Mouse (Mus musculus) heart, embryonic 12.5 days (tissue): ENCODE measurements around the gene Gm6583. TPM values are rescaled to one million over a fixed set of nuclear protein-coding genes. Genes with fewer than 3 reads are reported as not detected.
A peak's percentile ranks its signal among the peaks of the same experiment; 100 is the strongest.

Source experiments
- ATAC-seq: fragments of 200-750 bp; cut with Nextera tagmentation; 2 replicates; pipeline ENCODE4 v1.8.0; 2017; ENCODE audit warnings: moderate TSS enrichment, moderate library complexity; ENCODE audit not compliant: insufficient number of reproducible peaks, low FRiP score
- H3K27ac ChIP-seq: fragments of 300-500 bp; sonication (generic); 2 replicates; pipeline ENCODE4 v1.5.1; 2016; ENCODE audit warnings: mild to moderate bottlenecking, moderate library complexity; ENCODE audit not compliant: poor library complexity, severe bottlenecking
- H3K27me3 ChIP-seq: fragments of 300-500 bp; sonication (generic); replicated peaks from 2 replicates; pipeline ENCODE4 v1.6.1; 2016; ENCODE audit warnings: mild to moderate bottlenecking, moderate library complexity
- H3K36me3 ChIP-seq: fragments of 300-500 bp; sonication (generic); 2 replicates; pipeline ENCODE4 v1.6.1; 2016; ENCODE audit warnings: mild to moderate bottlenecking, moderate library complexity
- H3K4me1 ChIP-seq: fragments of 300-500 bp; sonication (generic); replicated peaks from 2 replicates; pipeline ENCODE4 v1.6.1; 2016; ENCODE audit warnings: mild to moderate bottlenecking
- H3K4me2 ChIP-seq: fragments of 300-500 bp; sonication (generic); 2 replicates; pipeline ENCODE4 v1.6.1; 2016; ENCODE audit warnings: mild to moderate bottlenecking, moderate library complexity
- H3K4me3 ChIP-seq: fragments of 300-500 bp; sonication (generic); 2 replicates; pipeline ENCODE4 v1.5.1; 2016; ENCODE audit warnings: mild to moderate bottlenecking
- H3K9ac ChIP-seq: fragments of 300-500 bp; sonication (generic); 2 replicates; pipeline ENCODE4 v1.6.1; 2016; ENCODE audit warnings: mild to moderate bottlenecking, moderate library complexity
- H3K9me3 ChIP-seq: fragments of 300-500 bp; sonication (generic); replicated peaks from 2 replicates; pipeline ENCODE4 v1.6.1; 2016; ENCODE audit warnings: mild to moderate bottlenecking, moderate library complexity
- WGBS: fragments of 180-500 bp; shearing (Covaris S2); methylation state at CpG from one replicate; pipeline ENCODE4 v1.1.7; 2016; 5-methylcytosine and 5-hydroxymethylcytosine counted together
- polyA plus RNA-seq: library from polyadenylated mRNA; unstranded; fragments of >200 nt; fragmentation: Nextera tagmentation; extraction: Ambion mirVana; gene quantifications from 2 replicates; pipeline ENCODE4 v1.2.1, GENCODE M21; 2016

Gm6583 gene
- polyA plus RNA-seq: 0.10 and 0.24 TPM in 2 replicates

GRCm38 (mm10) chr5:112355910-112356309 lies at the start of gene Gm6583:
TSS of gene Gm6583 (minus strand) at chr5:112356033.
- ATAC-seq: 0 out of 2 replicates have a peak, but pooled peaks have one; percentile 36
- H3K27me3 ChIP-seq: peaks cover 47% of the 10 kb centered on the region
- H3K36me3 ChIP-seq: peaks cover 51% of the 10 kb centered on the region
- no peak within 1 kb of the TSS for H3K27ac ChIP-seq
- H3K4me3 ChIP-seq: no peak within 1 kb of the TSS
- H3K9me3 ChIP-seq: no peaks in the 10 kb centered on the region
- 57% methylated on average over 13 of the region's 13 CpGs for WGBS
- H3K4me1 ChIP-seq: peaks cover 20% of the 10 kb centered on the region
- H3K9ac ChIP-seq: no peak within 1 kb of the TSS
- H3K4me2 ChIP-seq: no peak within 1 kb of the TSS

GRCm38 (mm10) chr5:112402437-112402836 lies 46.6 kb upstream of the Gm6583 start:
- Histone ChIP-seq H3K27ac (no peak overlapping the region), H3K4me3 (no peak overlapping the region), H3K36me3 (no peaks in the 10 kb centered on the region), H3K4me2 (no peak overlapping the region), H3K9me3 (no peaks in the 10 kb centered on the region), H3K27me3 (peaks cover 13% of the 10 kb centered on the region), H3K4me1 (peaks cover 8% of the 10 kb centered on the region), H3K9ac (no peak overlapping the region)
- ATAC-seq: no peak
- WGBS: 64% methylated on average over 3 of the region's 3 CpGs

GRCm38 (mm10) chr5:112399284-112399683 lies 43.5 kb upstream of the Gm6583 start:
- H3K4me1 ChIP-seq: 0 out of 2 replicates have a peak, but pooled peaks cover 3% of the 10 kb centered on the region
- H3K9ac ChIP-seq: no peak overlapping the region
- no peak overlapping the region for H3K27ac ChIP-seq
- no peak overlapping the region for H3K4me3 ChIP-seq
- peaks cover 30% of the 10 kb centered on the region for H3K27me3 ChIP-seq
- no peak overlapping the region for H3K4me2 ChIP-seq
- 60% methylated on average over 10 of the region's 10 CpGs for WGBS
- no peak for ATAC-seq
- H3K36me3 ChIP-seq: no peaks in the 10 kb centered on the region
- H3K9me3 ChIP-seq: no peaks in the 10 kb centered on the region

GRCm38 (mm10) chr5:112396066-112396465 lies 40.2 kb upstream of the Gm6583 start:
- ATAC-seq: no peak
- Histone ChIP-seq H3K27me3 (peaks cover 62% of the 10 kb centered on the region), H3K4me3 (no peak overlapping the region), H3K36me3 (no peaks in the 10 kb centered on the region), H3K9ac (no peak overlapping the region), H3K27ac (no peak overlapping the region), H3K4me2 (no peak overlapping the region), H3K9me3 (no peaks in the 10 kb centered on the region), H3K4me1 (0 out of 2 replicates have a peak, but pooled peaks cover 6% of the 10 kb centered on the region)
- 74% methylated on average over 18 of the region's 18 CpGs for WGBS

GRCm38 (mm10) chr5:112394779-112395443 lies 39.1 kb upstream of the Gm6583 start, which contains the start of gene Asphd2:
TSS of gene Asphd2 (minus strand) at chr5:112394866.
- peaks cover 71% of the 10 kb centered on the region for H3K27me3 ChIP-seq

GRCm38 (mm10) chr5:112394415-112394763 lies 38.6 kb upstream of the Gm6583 start:
- Histone ChIP-seq H3K4me2 (peak overlapping the region; percentile 90), H3K27ac (no peak overlapping the region), H3K27me3 (peaks cover 72% of the 10 kb centered on the region), H3K9ac (peak overlapping the region; percentile 68), H3K9me3 (no peaks in the 10 kb centered on the region), H3K4me3 (peak overlapping the region; percentile 68), H3K36me3 (no peaks in the 10 kb centered on the region), H3K4me1 (0 out of 2 replicates have a peak, but pooled peaks cover 6% of the 10 kb centered on the region)
- peak; percentile 49 for ATAC-seq
- WGBS: under 1% methylated on average over 20 of the region's 28 CpGs

More at GRCm38 (mm10) chr5:112394779-112395443, 39.1 kb upstream of the Gm6583 start, which contains the start of gene Asphd2:
- H3K36me3 ChIP-seq: no peaks in the 10 kb centered on the region
- peak within 1 kb of the TSS; percentile 68 for H3K9ac ChIP-seq
- H3K27ac ChIP-seq: 0 out of 2 replicates have a peak within 1 kb of the TSS, but pooled peaks have one; percentile 37
- WGBS: 3% methylated on average over 52 of the region's 67 CpGs
- peak within 1 kb of the TSS; percentile 68 for H3K4me3 ChIP-seq
- H3K4me1 ChIP-seq: 0 out of 2 replicates have a peak, but pooled peaks cover 6% of the 10 kb centered on the region
- H3K4me2 ChIP-seq: peak within 1 kb of the TSS; percentile 90
- ATAC-seq: peak; percentile 63
- H3K9me3 ChIP-seq: no peaks in the 10 kb centered on the region

- H3K9ac ChIP-seq: peak overlapping the region; percentile 68; the same call in 1 of the 2 replicates
- 9% methylated on average over 18 of the region's 18 CpGs for WGBS
These were observed 38.0 kb upstream of the Gm6583 start for GRCm38 (mm10) chr5:112393741-112394414.

GRCm38 (mm10) chr5:112391676-112392323 lies 36.0 kb upstream of the Gm6583 start:
- Histone ChIP-seq H3K4me1 (0 out of 2 replicates have a peak, but pooled peaks cover 6% of the 10 kb centered on the region), H3K4me3 (no peak overlapping the region), H3K36me3 (no peaks in the 10 kb centered on the region), H3K9ac (no peak overlapping the region), H3K9me3 (no peaks in the 10 kb centered on the region), H3K27ac (no peak overlapping the region), H3K27me3 (peaks cover 84% of the 10 kb centered on the region), H3K4me2 (no peak overlapping the region)
- 55% methylated on average over 27 of the region's 27 CpGs for WGBS
- no peak for ATAC-seq

More at GRCm38 (mm10) chr5:112393741-112394414, 38.0 kb upstream of the Gm6583 start:
- Histone ChIP-seq H3K27me3 (peaks cover 74% of the 10 kb centered on the region), H3K4me2 (peak overlapping the region; percentile 90), H3K36me3 (no peaks in the 10 kb centered on the region), H3K9me3 (no peaks in the 10 kb centered on the region), H3K4me1 (0 out of 2 replicates have a peak, but pooled peaks cover 6% of the 10 kb centered on the region), H3K4me3 (peak overlapping the region; percentile 68), H3K27ac (no peak overlapping the region)
- peak; percentile 36; the same call in 1 of the 2 replicates for ATAC-seq

- ATAC-seq: no peak
- no peak overlapping the region for H3K4me3 ChIP-seq
- no peak overlapping the region for H3K27ac ChIP-seq
- no peaks in the 10 kb centered on the region for H3K9me3 ChIP-seq
- H3K27me3 ChIP-seq: peaks cover 82% of the 10 kb centered on the region
- WGBS: 32% methylated on average over 16 of the region's 16 CpGs
- H3K9ac ChIP-seq: no peak overlapping the region
- H3K4me1 ChIP-seq: 0 out of 2 replicates have a peak, but pooled peaks cover 6% of the 10 kb centered on the region
- no peaks in the 10 kb centered on the region for H3K36me3 ChIP-seq
- no peak overlapping the region for H3K4me2 ChIP-seq
These were observed 35.2 kb upstream of the Gm6583 start for GRCm38 (mm10) chr5:112391002-112391401.

- Histone ChIP-seq H3K4me2 (no peak overlapping the region), H3K27ac (no peak overlapping the region), H3K9ac (no peak overlapping the region), H3K27me3 (peaks cover 66% of the 10 kb centered on the region), H3K4me3 (no peak overlapping the region), H3K9me3 (no peaks in the 10 kb centered on the region), H3K4me1 (0 out of 2 replicates have a peak, but pooled peaks cover 4% of the 10 kb centered on the region), H3K36me3 (no peaks in the 10 kb centered on the region)
- 72% methylated on average over 9 of the region's 9 CpGs for WGBS
- ATAC-seq: no peak
These were observed 33.5 kb upstream of the Gm6583 start for GRCm38 (mm10) chr5:112389352-112389751.
